Mouse (Mus musculus): ENCODE data around the gene Sowaha. TPM values are rescaled to one million over a fixed set of nuclear protein-coding genes. Genes with fewer than 3 reads are reported as not detected.

Gene Sowaha
- total and polyA plus RNA-seq, 2 experiments from 2014 or later, result 0.08 TPM; not detected in 1

DNA sequence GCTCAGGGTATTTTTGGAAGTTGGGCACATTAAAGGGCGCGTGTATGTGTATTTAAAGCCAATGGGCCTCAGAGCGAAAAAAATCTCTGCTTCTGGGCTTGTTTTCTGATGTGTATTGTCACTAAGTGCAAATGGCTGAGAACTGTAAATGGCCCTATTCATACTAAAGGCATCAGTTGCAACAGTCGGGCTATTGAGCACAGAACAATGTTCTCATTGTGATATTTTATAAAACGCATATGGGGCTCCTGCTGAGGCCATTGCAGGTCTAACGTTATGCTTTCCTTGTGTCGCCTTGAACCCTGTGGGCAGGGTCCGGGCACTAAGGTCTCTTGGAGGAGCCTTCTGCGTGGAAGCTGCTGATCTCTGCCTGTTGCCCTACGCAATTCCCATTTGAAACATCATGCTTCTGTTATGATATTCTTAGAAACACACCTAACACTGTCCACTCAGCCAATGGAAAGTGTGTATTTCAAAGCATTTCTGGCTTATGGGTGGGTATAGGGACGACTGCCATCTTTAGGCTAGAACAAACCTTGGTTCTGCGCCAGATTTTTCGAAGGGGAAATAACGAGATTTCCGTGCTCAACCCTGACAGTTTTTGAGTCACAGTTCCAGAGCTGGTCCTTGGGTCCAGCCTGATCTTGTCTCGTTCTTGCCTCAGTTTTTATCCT lies 10.6 kb downstream of the Sowaha start:
- no peaks in the 10 kb centered on the region for H3K9me3 ChIP-seq (replicated peaks; ENCODE audit: control insufficient read depth, low read length)
- no peak overlapping the region for H3K9ac ChIP-seq (replicated peaks; ENCODE audit: low read depth, low read length)
- WGBS, result 38% methylated on average over 16 of the region's 16 CpGs
- TF ChIP-seq EP300 (IDR thresholded peaks at IDR 0.05; ENCODE audit: low read depth), result no peak
- no peak for TF ChIP-seq CTCF (IDR thresholded peaks at IDR 0.05; ENCODE audit: low read depth)
- no peak overlapping the region for H3K27ac ChIP-seq (ENCODE audit: low read depth)
- peak overlapping the region; percentile 50 for H3K4me2 ChIP-seq (ENCODE audit: low read depth, low read length)
- ATAC-seq (ENCODE audit: insufficient read depth, low read depth) (no peak), DNase-seq (ENCODE audit: low spot score) (no peak)
- H3K4me3 ChIP-seq (ENCODE audit: low read depth, low read length), result no peak overlapping the region
- peaks cover 51% of the 10 kb centered on the region for H3K27me3 ChIP-seq (ENCODE audit: control insufficient read depth, insufficient read depth, low read length)
- no peaks in the 10 kb centered on the region for H3K4me1 ChIP-seq (ENCODE audit: control insufficient read depth, insufficient read depth)
- H3K36me3 ChIP-seq (replicated peaks; ENCODE audit: control insufficient read depth, insufficient read depth, low read length), result no peaks in the 10 kb centered on the region

GRCm38 (mm10) chr11:53466231-53466971 lies 13.7 kb downstream of the Sowaha start:
- H3K27me3 ChIP-seq (ENCODE audit: control insufficient read depth, insufficient read depth, low read length), result peaks cover 67% of the 10 kb centered on the region
- 9% methylated on average over 40 of the region's 40 CpGs for WGBS
- no peak for TF ChIP-seq EP300 (IDR thresholded peaks at IDR 0.05; ENCODE audit: low read depth)
- peak; percentile 71 for TF ChIP-seq CTCF (IDR thresholded peaks at IDR 0.05; ENCODE audit: low read depth)
- H3K36me3 ChIP-seq (replicated peaks; ENCODE audit: control insufficient read depth, insufficient read depth, low read length), result no peaks in the 10 kb centered on the region
- H3K27ac ChIP-seq (ENCODE audit: low read depth), result no peak overlapping the region
- no peaks in the 10 kb centered on the region for H3K9me3 ChIP-seq (replicated peaks; ENCODE audit: control insufficient read depth, low read length)
- DNase-seq (ENCODE audit: low spot score) (peak; percentile 48), ATAC-seq (ENCODE audit: insufficient read depth, low read depth) (peak; percentile 45; the same call in 1 of the 2 replicates)
- 0 out of 2 replicates have a peak overlapping the region, but pooled peaks have one; percentile 14 for H3K9ac ChIP-seq (replicated peaks; ENCODE audit: low read depth, low read length)
- H3K4me2 ChIP-seq (ENCODE audit: low read depth, low read length), result peak overlapping the region; percentile 51
- H3K4me1 ChIP-seq (ENCODE audit: control insufficient read depth, insufficient read depth), result no peaks in the 10 kb centered on the region
- peak overlapping the region; percentile 25 for H3K4me3 ChIP-seq (ENCODE audit: low read depth, low read length)

DNA sequence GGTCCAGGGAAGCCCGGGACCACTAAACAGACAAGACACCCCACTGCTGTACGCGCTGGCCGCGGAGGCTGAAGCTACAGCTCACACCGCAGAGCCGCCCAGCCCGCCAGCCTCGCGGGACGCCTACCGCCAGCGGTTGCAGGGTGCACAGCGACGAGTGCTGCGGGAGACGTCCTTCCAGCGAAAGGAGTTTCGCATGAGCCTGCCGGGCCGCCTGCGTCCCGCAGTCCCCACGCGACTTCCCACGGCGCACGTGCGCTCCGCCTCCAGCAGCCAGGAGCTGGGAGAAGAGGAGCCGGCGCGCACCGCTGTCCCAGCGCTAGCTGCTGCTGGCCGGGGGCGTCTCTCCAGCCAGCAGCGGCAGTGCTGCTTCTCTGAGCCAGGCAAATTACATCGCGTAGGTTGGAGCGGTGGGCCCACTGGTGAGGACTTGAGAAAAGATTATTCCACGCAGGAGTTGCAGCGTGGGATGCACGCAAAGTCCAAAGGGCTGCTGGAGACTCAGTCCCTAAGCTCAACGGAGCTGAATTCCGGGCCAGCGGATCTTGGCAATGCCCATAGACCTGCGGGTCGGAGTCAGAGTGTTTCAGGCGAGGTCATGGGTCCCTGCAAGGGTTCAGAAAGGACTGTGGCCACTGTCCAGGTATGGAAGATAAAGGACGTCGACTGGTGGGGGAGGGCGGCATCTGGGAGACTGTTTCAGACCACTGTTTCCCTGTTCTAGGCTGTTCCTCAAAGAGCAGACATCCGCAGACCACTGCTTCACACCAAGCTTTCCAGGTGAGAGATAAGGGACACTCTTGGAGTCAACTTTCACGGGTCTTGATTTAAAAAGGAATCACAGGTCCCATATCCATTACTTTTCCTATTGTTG lies 16.3 kb downstream of the Sowaha start:
- H3K36me3 ChIP-seq (replicated peaks; ENCODE audit: control insufficient read depth, insufficient read depth, low read length), result no peaks in the 10 kb centered on the region
- no peaks in the 10 kb centered on the region for H3K4me1 ChIP-seq (ENCODE audit: control insufficient read depth, insufficient read depth)
- H3K9me3 ChIP-seq (replicated peaks; ENCODE audit: control insufficient read depth, low read length), result no peaks in the 10 kb centered on the region
- H3K4me3 ChIP-seq (ENCODE audit: low read depth, low read length), result peak overlapping the region; percentile 37
- TF ChIP-seq CTCF (IDR thresholded peaks at IDR 0.05; ENCODE audit: low read depth) (no peak), EP300 (IDR thresholded peaks at IDR 0.05; ENCODE audit: low read depth) (no peak)
- H3K27me3 ChIP-seq (ENCODE audit: control insufficient read depth, insufficient read depth, low read length), result peaks cover 53% of the 10 kb centered on the region
- H3K27ac ChIP-seq (ENCODE audit: low read depth), result no peak overlapping the region
- DNase-seq (ENCODE audit: low spot score), result no peak
- WGBS, result 9% methylated on average over 53 of the region's 55 CpGs
- peak overlapping the region; percentile 26 for H3K9ac ChIP-seq (replicated peaks; ENCODE audit: low read depth, low read length)
- ATAC-seq (ENCODE audit: insufficient read depth, low read depth), result peak; percentile 25; the same call in 1 of the 2 replicates
- peak overlapping the region; percentile 67 for H3K4me2 ChIP-seq (ENCODE audit: low read depth, low read length)

DNA sequence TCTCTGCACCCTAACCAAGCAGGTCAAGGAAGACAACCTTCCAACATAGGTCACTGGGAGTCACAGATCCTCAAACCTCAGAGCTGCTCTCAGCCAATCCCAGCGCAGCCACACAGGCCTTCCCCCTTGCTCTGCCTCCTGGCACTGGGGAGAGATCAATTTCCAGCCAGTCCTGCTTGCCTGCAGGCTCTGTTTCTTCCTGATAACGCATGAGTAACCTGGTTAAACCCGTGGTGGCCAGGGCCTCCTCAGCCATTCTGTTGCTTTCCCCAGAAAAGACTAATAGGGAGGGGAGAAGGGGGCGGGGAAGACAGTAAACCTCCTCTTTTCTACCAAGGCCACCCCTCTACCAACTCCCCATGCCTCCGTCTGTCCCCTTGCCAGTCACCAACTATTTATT lies 18.3 kb downstream of the Sowaha start:
- H3K4me3 ChIP-seq (ENCODE audit: low read depth, low read length), result no peak overlapping the region
- ATAC-seq (ENCODE audit: insufficient read depth, low read depth), result no peak
- no peaks in the 10 kb centered on the region for H3K36me3 ChIP-seq (replicated peaks; ENCODE audit: control insufficient read depth, insufficient read depth, low read length)
- no peak for TF ChIP-seq EP300 (IDR thresholded peaks at IDR 0.05; ENCODE audit: low read depth)
- TF ChIP-seq CTCF (IDR thresholded peaks at IDR 0.05; ENCODE audit: low read depth), result no peak
- 51% methylated on average over 5 of the region's 5 CpGs for WGBS
- H3K27me3 ChIP-seq (ENCODE audit: control insufficient read depth, insufficient read depth, low read length), result peaks cover 52% of the 10 kb centered on the region
- no peak overlapping the region for H3K4me2 ChIP-seq (ENCODE audit: low read depth, low read length)
- H3K4me1 ChIP-seq (ENCODE audit: control insufficient read depth, insufficient read depth), result no peaks in the 10 kb centered on the region
- no peak overlapping the region for H3K27ac ChIP-seq (ENCODE audit: low read depth)
- no peaks in the 10 kb centered on the region for H3K9me3 ChIP-seq (replicated peaks; ENCODE audit: control insufficient read depth, low read length)
- no peak overlapping the region for H3K9ac ChIP-seq (replicated peaks; ENCODE audit: low read depth, low read length)
- DNase-seq (ENCODE audit: low spot score), result no peak

- Histone ChIP-seq H3K4me2 (ENCODE audit: low read depth, low read length) (no peak overlapping the region), H3K36me3 (replicated peaks; ENCODE audit: control insufficient read depth, insufficient read depth, low read length) (no peaks in the 10 kb centered on the region), H3K27ac (ENCODE audit: low read depth) (no peak overlapping the region), H3K9ac (replicated peaks; ENCODE audit: low read depth, low read length) (no peak overlapping the region), H3K9me3 (replicated peaks; ENCODE audit: control insufficient read depth, low read length) (no peaks in the 10 kb centered on the region), H3K27me3 (ENCODE audit: control insufficient read depth, insufficient read depth, low read length) (peaks cover 39% of the 10 kb centered on the region), H3K4me1 (ENCODE audit: control insufficient read depth, insufficient read depth) (no peaks in the 10 kb centered on the region), H3K4me3 (ENCODE audit: low read depth, low read length) (no peak overlapping the region)
- ATAC-seq (ENCODE audit: insufficient read depth, low read depth) (no peak), DNase-seq (ENCODE audit: low spot score) (no peak)
- WGBS, result 45% methylated on average over 3 of the region's 3 CpGs
- TF ChIP-seq EP300 (IDR thresholded peaks at IDR 0.05; ENCODE audit: low read depth) (no peak), CTCF (IDR thresholded peaks at IDR 0.05; ENCODE audit: low read depth) (no peak)
These were observed 19.9 kb downstream of the Sowaha start for GRCm38 (mm10) chr11:53460192-53460591.

Measured in heart, postnatal 0 days (tissue).